Mouse (Mus musculus): Measurements from ENCODE around the gene Ano2. TPM values are rescaled to one million over a fixed set of nuclear protein-coding genes. Genes with fewer than 3 reads are reported as not detected.

Gene Ano2
- polyA plus RNA-seq, 1 experiment from 2014 or later = 0.27 TPM

DNA sequence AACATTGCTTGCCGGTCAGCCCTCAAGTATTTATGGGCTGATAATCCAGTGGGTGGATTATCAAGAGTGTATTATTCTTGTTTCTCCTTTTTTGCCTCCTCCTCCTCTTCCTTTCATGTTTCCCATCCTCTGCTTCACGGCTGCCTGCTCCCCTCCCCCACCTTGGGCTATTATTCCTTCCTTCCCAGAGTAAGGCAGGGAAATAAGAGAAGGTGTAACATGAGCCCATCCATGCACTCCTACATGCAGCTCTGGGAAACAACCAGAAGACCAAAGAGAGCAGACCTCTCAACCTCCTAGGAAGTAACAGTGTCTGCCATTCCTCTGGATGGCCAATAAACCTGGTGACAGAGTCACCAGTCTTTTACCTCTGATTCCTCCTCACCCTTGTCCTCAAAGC, 311.6 kb downstream of the Ano2 start:
- H3K27ac ChIP-seq (ENCODE audit: low read length) = no peak overlapping the region
- H3K4me2 ChIP-seq (ENCODE audit: low read depth, low read length) = no peak overlapping the region
- H3K27me3 ChIP-seq (ENCODE audit: control insufficient read depth, insufficient read depth, low read length) = no peaks in the 10 kb centered on the region
- no peaks in the 10 kb centered on the region for H3K9me3 ChIP-seq (replicated peaks; ENCODE audit: control insufficient read depth, low read length)
- no peak for ATAC-seq (ENCODE audit: insufficient read depth, low FRiP score)
- H3K36me3 ChIP-seq (ENCODE audit: control insufficient read depth, insufficient read depth, low read length) = no peaks in the 10 kb centered on the region
- H3K4me1 ChIP-seq (ENCODE audit: control insufficient read depth, insufficient read depth, low read length) = peaks cover 14% of the 10 kb centered on the region
- no peak overlapping the region for H3K4me3 ChIP-seq (replicated peaks; ENCODE audit: low read length)
- no peak overlapping the region for H3K9ac ChIP-seq (ENCODE audit: low read length)
- WGBS = 30% methylated on average over 2 of the region's 2 CpGs

DNA sequence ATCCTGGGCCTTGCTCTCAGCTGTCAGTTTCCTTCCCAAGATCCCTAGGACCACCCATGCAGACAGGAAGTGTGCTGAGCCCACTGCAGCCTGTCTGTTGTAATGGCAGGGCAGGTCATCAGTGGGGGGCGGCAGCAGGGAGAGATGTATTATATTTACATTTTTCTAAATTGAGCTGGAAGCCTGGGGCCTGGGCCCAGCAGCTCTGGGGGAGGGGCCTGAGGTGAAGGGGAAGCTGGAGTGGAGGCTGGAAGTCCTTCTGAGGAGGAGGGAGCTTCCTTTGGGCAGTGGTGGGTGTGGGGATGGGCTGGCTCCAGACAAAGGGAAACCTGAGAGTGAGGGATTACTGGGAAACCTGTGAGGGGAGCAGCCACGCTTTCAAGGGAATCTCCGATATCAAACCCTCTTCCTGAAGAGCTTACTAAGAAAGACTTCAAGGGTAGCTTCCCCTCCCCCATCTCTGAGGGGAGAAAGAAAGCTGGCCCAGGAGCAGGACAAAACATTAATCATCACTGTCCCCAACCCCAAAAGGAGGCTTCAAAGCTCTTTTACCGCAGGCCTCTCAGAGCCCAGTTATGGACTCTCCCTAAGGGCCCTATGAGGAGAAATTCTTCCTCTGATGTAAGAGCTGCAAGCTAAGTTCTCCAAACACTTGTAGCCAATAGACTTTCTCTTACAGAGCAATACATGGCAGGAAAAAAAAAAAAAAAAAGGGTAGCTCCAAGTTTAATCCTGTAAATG, 313.0 kb downstream of the Ano2 start:
- Histone ChIP-seq H3K9ac (ENCODE audit: low read length) (no peak overlapping the region), H3K27me3 (ENCODE audit: control insufficient read depth, insufficient read depth, low read length) (no peaks in the 10 kb centered on the region), H3K4me3 (replicated peaks; ENCODE audit: low read length) (no peak overlapping the region), H3K27ac (ENCODE audit: low read length) (peak overlapping the region; percentile 71), H3K4me2 (ENCODE audit: low read depth, low read length) (no peak overlapping the region), H3K36me3 (ENCODE audit: control insufficient read depth, insufficient read depth, low read length) (no peaks in the 10 kb centered on the region), H3K9me3 (replicated peaks; ENCODE audit: control insufficient read depth, low read length) (no peaks in the 10 kb centered on the region), H3K4me1 (ENCODE audit: control insufficient read depth, insufficient read depth, low read length) (peaks cover 14% of the 10 kb centered on the region)
- peak; percentile 91 for ATAC-seq (ENCODE audit: insufficient read depth, low FRiP score)
- 13% methylated on average over 4 of the region's 4 CpGs for whole genome bisulfite sequencing

DNA sequence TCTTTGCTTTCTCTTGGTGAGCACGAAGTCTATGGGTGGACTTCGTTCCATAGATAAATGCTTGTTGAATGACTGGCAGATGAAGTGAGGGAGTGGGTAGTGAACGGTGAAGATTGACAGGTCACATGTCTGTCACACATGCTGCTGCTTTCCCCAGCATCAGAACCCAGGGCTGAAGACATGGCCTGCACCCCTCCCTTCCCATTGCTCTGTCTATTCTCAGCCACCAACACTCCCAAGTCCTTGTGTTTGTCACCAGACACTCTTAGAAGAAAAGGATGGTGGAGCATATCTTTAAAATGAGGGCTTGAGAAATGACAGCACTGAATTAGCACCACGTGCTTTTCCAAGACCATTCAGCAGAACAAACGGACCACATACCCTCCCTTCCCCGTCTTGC, 316.4 kb downstream of the Ano2 start:
- Histone ChIP-seq H3K4me3 (replicated peaks; ENCODE audit: low read length) (no peak overlapping the region), H3K4me1 (ENCODE audit: control insufficient read depth, insufficient read depth, low read length) (peaks cover 33% of the 10 kb centered on the region), H3K4me2 (ENCODE audit: low read depth, low read length) (no peak overlapping the region), H3K9ac (ENCODE audit: low read length) (no peak overlapping the region), H3K27ac (ENCODE audit: low read length) (no peak overlapping the region), H3K36me3 (ENCODE audit: control insufficient read depth, insufficient read depth, low read length) (no peaks in the 10 kb centered on the region), H3K9me3 (replicated peaks; ENCODE audit: control insufficient read depth, low read length) (no peaks in the 10 kb centered on the region), H3K27me3 (ENCODE audit: control insufficient read depth, insufficient read depth, low read length) (no peaks in the 10 kb centered on the region)
- ATAC-seq (ENCODE audit: insufficient read depth, low FRiP score) = no peak
- WGBS = 81% methylated on average over 6 of the region's 6 CpGs

DNA sequence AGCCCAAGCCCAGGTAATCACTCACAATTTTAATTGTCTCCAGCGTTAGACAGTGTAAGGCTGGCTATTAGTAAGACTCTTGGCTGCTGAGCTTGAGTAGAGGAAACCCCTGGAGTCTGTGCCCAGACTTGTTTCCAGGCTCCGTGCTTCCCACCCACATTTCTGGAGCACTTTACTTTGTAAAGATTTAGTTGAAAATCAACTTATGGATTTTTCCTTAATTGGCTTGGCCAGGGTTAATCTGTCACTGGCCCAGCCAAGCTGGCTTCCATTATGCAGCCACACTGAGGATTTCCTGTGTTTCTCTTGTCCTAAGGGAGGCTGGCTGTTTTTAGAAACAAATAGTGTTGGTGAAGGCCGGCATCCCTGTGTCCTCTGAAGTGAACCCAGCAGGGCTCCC, 318.9 kb downstream of the Ano2 start:
- WGBS = 15% methylated on average over 3 of the region's 3 CpGs
- no peak overlapping the region for H3K4me3 ChIP-seq (replicated peaks; ENCODE audit: low read length)
- no peaks in the 10 kb centered on the region for H3K27me3 ChIP-seq (ENCODE audit: control insufficient read depth, insufficient read depth, low read length)
- no peaks in the 10 kb centered on the region for H3K9me3 ChIP-seq (replicated peaks; ENCODE audit: control insufficient read depth, low read length)
- H3K4me2 ChIP-seq (ENCODE audit: low read depth, low read length) = no peak overlapping the region
- ATAC-seq (ENCODE audit: insufficient read depth, low FRiP score) = peak; percentile 23; the same call in 1 of the 2 replicates
- peaks cover 28% of the 10 kb centered on the region for H3K4me1 ChIP-seq (ENCODE audit: control insufficient read depth, insufficient read depth, low read length)
- H3K27ac ChIP-seq (ENCODE audit: low read length) = peak overlapping the region; percentile 67; the same call in 1 of the 2 replicates
- H3K36me3 ChIP-seq (ENCODE audit: control insufficient read depth, insufficient read depth, low read length) = no peaks in the 10 kb centered on the region
- no peak overlapping the region for H3K9ac ChIP-seq (ENCODE audit: low read length)

DNA sequence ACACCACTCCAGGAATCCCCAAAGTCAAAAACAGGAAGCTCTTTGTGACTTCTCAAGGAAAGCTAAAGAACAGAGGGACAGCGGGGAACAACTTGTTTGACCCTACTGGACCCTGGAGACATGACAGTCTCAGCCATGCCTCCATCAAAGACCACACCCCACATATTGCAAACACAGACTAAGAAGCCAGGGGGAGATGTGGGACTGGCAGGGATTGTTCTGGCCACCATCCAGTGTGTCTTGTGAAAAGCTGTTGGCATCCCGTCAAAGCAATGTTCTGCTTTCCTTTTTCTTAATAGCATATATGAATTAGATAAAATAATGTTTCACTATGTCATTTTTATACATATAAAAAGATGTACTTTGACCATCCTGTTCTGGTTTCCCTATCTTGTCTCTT, 326.8 kb downstream of the Ano2 start:
- H3K27ac ChIP-seq (ENCODE audit: low read length) = no peak overlapping the region
- ATAC-seq (ENCODE audit: insufficient read depth, low FRiP score) = no peak
- H3K4me3 ChIP-seq (replicated peaks; ENCODE audit: low read length) = no peak overlapping the region
- H3K9ac ChIP-seq (ENCODE audit: low read length) = no peak overlapping the region
- H3K4me1 ChIP-seq (ENCODE audit: control insufficient read depth, insufficient read depth, low read length) = peaks cover 6% of the 10 kb centered on the region; the same call in 1 of the 2 replicates
- no peaks in the 10 kb centered on the region for H3K27me3 ChIP-seq (ENCODE audit: control insufficient read depth, insufficient read depth, low read length)
- no peaks in the 10 kb centered on the region for H3K36me3 ChIP-seq (ENCODE audit: control insufficient read depth, insufficient read depth, low read length)
- H3K9me3 ChIP-seq (replicated peaks; ENCODE audit: control insufficient read depth, low read length) = no peaks in the 10 kb centered on the region
- H3K4me2 ChIP-seq (ENCODE audit: low read depth, low read length) = no peak overlapping the region
- 67% methylated on average over 2 of the region's 2 CpGs for WGBS

DNA sequence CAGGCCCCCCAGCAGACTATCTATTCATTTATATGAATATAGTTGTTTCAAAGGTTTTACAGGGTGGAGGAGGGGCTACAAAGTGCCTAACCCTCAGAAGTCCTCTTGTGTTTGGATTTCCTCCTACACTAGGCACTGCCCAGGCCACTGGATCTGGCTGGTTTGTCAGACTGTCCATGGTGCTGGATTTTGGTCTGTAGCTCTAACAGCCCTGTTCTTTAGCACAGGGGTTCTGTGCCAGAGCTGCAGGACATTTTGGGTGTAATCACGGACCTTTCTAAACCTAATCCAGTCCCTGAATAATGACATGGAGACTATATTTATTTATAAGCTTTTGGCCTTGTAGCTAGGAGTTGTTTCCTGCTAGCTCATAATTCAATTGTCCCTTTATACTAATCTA, 328.2 kb downstream of the Ano2 start:
- Histone ChIP-seq H3K9me3 (replicated peaks; ENCODE audit: control insufficient read depth, low read length) (no peaks in the 10 kb centered on the region), H3K27me3 (ENCODE audit: control insufficient read depth, insufficient read depth, low read length) (no peaks in the 10 kb centered on the region), H3K4me3 (replicated peaks; ENCODE audit: low read length) (no peak overlapping the region), H3K9ac (ENCODE audit: low read length) (no peak overlapping the region), H3K4me1 (ENCODE audit: control insufficient read depth, insufficient read depth, low read length) (peaks cover under 1% of the 10 kb centered on the region; the same call in 1 of the 2 replicates), H3K4me2 (ENCODE audit: low read depth, low read length) (no peak overlapping the region), H3K36me3 (ENCODE audit: control insufficient read depth, insufficient read depth, low read length) (no peaks in the 10 kb centered on the region), H3K27ac (ENCODE audit: low read length) (no peak overlapping the region)
- WGBS = 47% methylated on average over 1 of the region's 1 CpGs
- no peak for ATAC-seq (ENCODE audit: insufficient read depth, low FRiP score)

DNA sequence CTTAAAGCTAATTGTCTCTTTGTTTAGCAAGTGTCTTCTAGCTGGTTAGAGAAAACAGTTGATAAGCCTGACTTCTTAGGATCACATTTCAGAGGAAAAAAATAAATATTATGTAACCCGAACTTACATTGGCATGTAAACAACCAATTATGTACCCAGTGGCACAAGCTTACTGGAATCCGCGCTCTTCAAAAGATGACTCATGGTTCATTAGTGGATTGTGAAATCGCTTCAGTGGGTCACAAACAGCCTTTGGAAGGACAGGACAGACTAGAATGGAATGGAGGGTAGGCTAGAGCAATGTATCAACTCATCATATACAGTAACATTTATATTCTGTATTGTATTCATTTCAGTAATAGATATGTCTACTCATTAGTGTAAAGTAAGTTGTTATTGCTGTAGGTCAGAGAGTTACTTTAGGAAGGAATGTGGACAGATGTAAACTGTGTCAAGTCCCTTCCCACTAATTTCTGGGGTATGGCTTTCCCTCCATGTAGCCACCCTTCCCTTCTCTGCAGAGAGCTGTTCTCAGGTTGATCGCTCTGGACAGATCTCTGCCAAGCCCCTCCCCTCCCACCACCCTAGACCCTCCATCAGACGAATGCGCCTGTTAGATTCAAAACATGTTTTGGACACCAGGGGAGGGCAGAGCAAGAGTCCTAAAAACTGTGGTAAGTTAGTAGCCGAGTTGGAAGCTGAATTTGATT, 343.6 kb downstream of the Ano2 start:
- Histone ChIP-seq H3K9me3 (replicated peaks; ENCODE audit: control insufficient read depth, low read length) (no peaks in the 10 kb centered on the region), H3K4me3 (replicated peaks; ENCODE audit: low read length) (no peak overlapping the region), H3K4me2 (ENCODE audit: low read depth, low read length) (peak overlapping the region; percentile 35; the same call in 1 of the 2 replicates), H3K36me3 (ENCODE audit: control insufficient read depth, insufficient read depth, low read length) (no peaks in the 10 kb centered on the region), H3K9ac (ENCODE audit: low read length) (no peak overlapping the region), H3K4me1 (ENCODE audit: control insufficient read depth, insufficient read depth, low read length) (peaks cover 5% of the 10 kb centered on the region; the same call in 1 of the 2 replicates), H3K27ac (ENCODE audit: low read length) (no peak overlapping the region), H3K27me3 (ENCODE audit: control insufficient read depth, insufficient read depth, low read length) (no peaks in the 10 kb centered on the region)
- 38% methylated on average over 8 of the region's 8 CpGs for WGBS
- ATAC-seq (ENCODE audit: insufficient read depth, low FRiP score) = no peak

DNA sequence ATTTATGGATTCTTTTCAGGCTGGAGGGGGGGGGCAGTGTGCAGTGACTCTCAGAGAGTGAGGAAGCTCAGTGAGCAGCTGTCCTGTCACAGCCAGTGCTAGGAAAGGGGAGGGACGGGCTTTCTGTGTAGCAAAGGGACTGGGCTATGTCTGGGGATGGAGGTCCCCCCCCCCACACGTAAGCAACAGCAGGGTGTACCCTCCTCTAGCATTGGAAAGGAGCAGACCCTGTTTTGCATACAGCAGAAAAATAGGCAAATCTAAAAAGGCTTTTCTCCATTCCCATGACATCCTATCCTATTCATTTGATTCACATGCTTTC, 344.1 kb downstream of the Ano2 start:
- Histone ChIP-seq H3K27ac (ENCODE audit: low read length) (0 out of 2 replicates have a peak overlapping the region, but pooled peaks have one; percentile 6), H3K27me3 (ENCODE audit: control insufficient read depth, insufficient read depth, low read length) (no peaks in the 10 kb centered on the region), H3K4me1 (ENCODE audit: control insufficient read depth, insufficient read depth, low read length) (peaks cover 5% of the 10 kb centered on the region; the same call in 1 of the 2 replicates), H3K4me3 (replicated peaks; ENCODE audit: low read length) (no peak overlapping the region), H3K9ac (ENCODE audit: low read length) (no peak overlapping the region), H3K36me3 (ENCODE audit: control insufficient read depth, insufficient read depth, low read length) (no peaks in the 10 kb centered on the region), H3K9me3 (replicated peaks; ENCODE audit: control insufficient read depth, low read length) (no peaks in the 10 kb centered on the region), H3K4me2 (ENCODE audit: low read depth, low read length) (peak overlapping the region; percentile 35; the same call in 1 of the 2 replicates)
- WGBS = 29% methylated on average over 2 of the region's 2 CpGs
- peak; percentile 68 for ATAC-seq (ENCODE audit: insufficient read depth, low FRiP score)

DNA sequence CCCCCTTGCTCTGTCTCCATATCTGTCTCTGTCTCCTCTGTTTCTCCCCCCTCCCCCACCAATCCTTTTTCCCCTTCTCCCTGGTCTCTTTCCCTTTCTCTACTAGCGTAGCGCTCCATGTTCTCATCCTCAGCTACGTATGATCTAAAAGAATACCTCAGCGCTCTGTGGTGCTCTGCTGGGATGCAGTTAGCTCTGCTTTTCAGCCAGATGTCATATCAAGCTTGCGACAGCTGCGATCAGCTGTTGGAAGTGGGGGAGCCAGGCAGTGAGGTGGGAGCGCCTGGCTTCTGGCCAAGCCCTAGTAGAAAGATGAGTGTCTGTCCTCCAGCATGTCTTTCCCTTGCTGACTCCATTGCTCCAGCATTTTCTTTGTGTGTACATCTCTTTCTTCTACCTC, 344.5 kb downstream of the Ano2 start:
- WGBS = 52% methylated on average over 7 of the region's 7 CpGs
- H3K9ac ChIP-seq (ENCODE audit: low read length) = no peak overlapping the region

More for the DNA sequence above, 344.5 kb downstream of the Ano2 start:
- Histone ChIP-seq H3K27me3 (ENCODE audit: control insufficient read depth, insufficient read depth, low read length) (no peaks in the 10 kb centered on the region), H3K4me2 (ENCODE audit: low read depth, low read length) (peak overlapping the region; percentile 35; the same call in 1 of the 2 replicates), H3K4me3 (replicated peaks; ENCODE audit: low read length) (no peak overlapping the region), H3K9me3 (replicated peaks; ENCODE audit: control insufficient read depth, low read length) (no peaks in the 10 kb centered on the region), H3K36me3 (ENCODE audit: control insufficient read depth, insufficient read depth, low read length) (no peaks in the 10 kb centered on the region), H3K4me1 (ENCODE audit: control insufficient read depth, insufficient read depth, low read length) (peaks cover 5% of the 10 kb centered on the region; the same call in 1 of the 2 replicates), H3K27ac (ENCODE audit: low read length) (0 out of 2 replicates have a peak overlapping the region, but pooled peaks have one; percentile 6)
- peak; percentile 29; the same call in 1 of the 2 replicates for ATAC-seq (ENCODE audit: insufficient read depth, low FRiP score)

Data from stomach, embryonic 16.5 days (tissue).